Mouse (Mus musculus): ENCODE measurements around the gene Prok1. TPM values are rescaled to one million over a fixed set of nuclear protein-coding genes. Genes with fewer than 3 reads are reported as not detected.
A peak's percentile ranks its signal among the peaks of the same experiment; 100 is the strongest.

Prok1 gene
- polyA plus RNA-seq, 1 experiment from 2014 or later: not detected

GRCm38 (mm10) chr3:107205994-107206393, 33.5 kb downstream of the Prok1 start:
- no peaks in the 10 kb centered on the region; the same call in 1 of the 2 replicates for H3K27me3 ChIP-seq (ENCODE audit: insufficient read depth, poor library complexity, severe bottlenecking)
- no peak overlapping the region for H3K27ac ChIP-seq
- H3K4me1 ChIP-seq: peaks cover 18% of the 10 kb centered on the region; the same call in 1 of the 2 replicates
- H3K9me3 ChIP-seq: no peaks in the 10 kb centered on the region
- H3K4me3 ChIP-seq: no peak overlapping the region
- H3K36me3 ChIP-seq: no peaks in the 10 kb centered on the region
- WGBS: 11% methylated on average over 4 of the region's 4 CpGs
- no peak for DNase-seq (ENCODE audit: low spot score)

- Histone ChIP-seq H3K27ac (no peak overlapping the region), H3K27me3 (ENCODE audit: insufficient read depth, poor library complexity, severe bottlenecking) (no peaks in the 10 kb centered on the region; the same call in 1 of the 2 replicates), H3K4me3 (no peak overlapping the region), H3K36me3 (no peaks in the 10 kb centered on the region), H3K9me3 (no peaks in the 10 kb centered on the region), H3K4me1 (peaks cover 18% of the 10 kb centered on the region; the same call in 1 of the 2 replicates)
- DNase-seq (ENCODE audit: low spot score): no peak
These were observed 34.3 kb downstream of the Prok1 start for GRCm38 (mm10) chr3:107205170-107205569.

- Histone ChIP-seq H3K27ac (no peak overlapping the region), H3K27me3 (ENCODE audit: insufficient read depth, poor library complexity, severe bottlenecking) (no peaks in the 10 kb centered on the region; the same call in 1 of the 2 replicates), H3K36me3 (no peaks in the 10 kb centered on the region), H3K4me3 (no peak overlapping the region), H3K4me1 (peaks cover 18% of the 10 kb centered on the region; the same call in 1 of the 2 replicates), H3K9me3 (no peaks in the 10 kb centered on the region)
- 82% methylated on average over 3 of the region's 3 CpGs for WGBS
- DNase-seq (ENCODE audit: low spot score): no peak
These were observed 35.1 kb downstream of the Prok1 start for GRCm38 (mm10) chr3:107204413-107204812.

DNA sequence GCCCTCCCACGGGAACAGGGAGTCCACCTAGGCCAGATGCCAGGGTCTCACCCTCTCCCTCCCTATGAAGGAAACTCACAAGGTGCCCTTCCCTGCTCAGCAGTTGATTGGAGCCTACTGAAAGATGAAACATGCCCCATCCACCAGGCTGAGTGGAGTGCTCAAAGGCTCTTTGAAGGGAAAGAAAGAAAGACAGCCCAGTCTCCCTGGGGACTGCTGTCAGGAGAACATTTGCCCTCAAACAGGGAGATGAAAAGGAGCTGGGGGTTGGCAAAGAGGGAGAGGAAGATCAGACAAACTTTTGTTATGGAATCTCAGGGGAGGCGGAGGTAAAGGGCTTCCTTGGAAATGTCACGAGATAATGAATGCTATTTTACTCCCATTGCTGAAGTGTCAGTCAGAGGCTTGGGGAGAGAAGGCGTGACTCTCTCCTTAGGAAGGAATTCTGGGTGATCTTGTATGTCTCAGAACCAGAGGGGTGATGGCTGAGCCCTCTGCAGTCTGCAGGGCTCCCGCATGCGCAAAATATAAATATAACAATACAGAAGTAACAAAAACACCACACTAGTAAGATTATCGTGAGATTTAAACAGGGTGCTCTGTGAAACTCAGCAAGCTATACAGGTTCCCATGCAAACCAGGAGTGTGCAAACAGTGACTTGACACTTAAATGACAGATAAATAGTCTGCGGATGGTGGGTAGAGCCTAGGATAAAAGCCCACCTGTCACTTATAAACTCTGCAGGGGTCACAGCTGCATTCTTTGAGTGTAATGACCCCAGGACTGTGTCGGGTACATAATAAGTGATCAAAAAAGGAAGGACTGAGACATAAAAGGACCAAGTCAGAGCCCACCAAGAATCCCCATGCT, 38.0 kb downstream of the Prok1 start:
- no peak for DNase-seq (ENCODE audit: low spot score)
- H3K9me3 ChIP-seq: no peaks in the 10 kb centered on the region
- 0 out of 2 replicates have a peak, but pooled peaks cover 6% of the 10 kb centered on the region for H3K4me1 ChIP-seq
- no peak overlapping the region for H3K27ac ChIP-seq
- H3K4me3 ChIP-seq: no peak overlapping the region
- WGBS: 44% methylated on average over 9 of the region's 9 CpGs
- no peaks in the 10 kb centered on the region for H3K36me3 ChIP-seq
- H3K27me3 ChIP-seq (ENCODE audit: insufficient read depth, poor library complexity, severe bottlenecking): no peaks in the 10 kb centered on the region; the same call in 1 of the 2 replicates

DNA sequence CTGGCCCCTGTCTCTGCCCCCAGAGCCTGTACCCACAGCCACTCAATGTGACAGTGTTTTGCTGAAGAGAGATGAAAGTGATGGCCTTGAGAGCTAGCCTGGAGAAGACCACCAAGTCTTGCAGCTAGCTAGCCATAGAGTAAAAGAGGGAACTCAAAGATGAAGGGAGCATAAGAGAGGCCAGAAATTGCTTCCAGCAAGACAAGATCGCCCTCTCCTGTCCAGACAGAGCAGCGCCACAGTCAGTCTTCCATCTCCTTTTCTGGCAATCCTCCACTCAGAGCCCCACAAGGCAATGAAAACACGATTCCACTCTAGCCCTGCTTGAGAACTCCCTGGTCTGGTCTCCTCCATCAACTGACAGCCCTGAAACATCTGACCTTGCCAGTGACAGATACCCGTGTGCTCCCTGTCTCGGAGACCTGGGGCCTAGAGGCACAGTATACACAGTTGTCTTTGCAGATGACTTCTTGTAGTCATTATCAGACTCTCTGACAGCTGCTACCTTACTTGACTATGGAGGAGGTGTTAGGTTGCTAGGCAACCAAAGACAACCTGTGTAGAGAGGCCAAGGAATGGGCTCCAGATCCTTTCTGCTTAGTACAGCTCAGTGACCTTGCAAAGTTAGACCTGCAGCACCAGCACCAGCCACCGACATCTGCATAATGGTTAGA, 51.1 kb downstream of the Prok1 start:
- 36% methylated on average over 6 of the region's 6 CpGs for WGBS
- Histone ChIP-seq H3K27ac (no peak overlapping the region), H3K4me1 (no peaks in the 10 kb centered on the region), H3K36me3 (no peaks in the 10 kb centered on the region), H3K4me3 (no peak overlapping the region), H3K9me3 (no peaks in the 10 kb centered on the region), H3K27me3 (ENCODE audit: insufficient read depth, poor library complexity, severe bottlenecking) (0 out of 2 replicates have a peak, but pooled peaks cover 18% of the 10 kb centered on the region)
- DNase-seq (ENCODE audit: low spot score): peak; percentile 77

DNA sequence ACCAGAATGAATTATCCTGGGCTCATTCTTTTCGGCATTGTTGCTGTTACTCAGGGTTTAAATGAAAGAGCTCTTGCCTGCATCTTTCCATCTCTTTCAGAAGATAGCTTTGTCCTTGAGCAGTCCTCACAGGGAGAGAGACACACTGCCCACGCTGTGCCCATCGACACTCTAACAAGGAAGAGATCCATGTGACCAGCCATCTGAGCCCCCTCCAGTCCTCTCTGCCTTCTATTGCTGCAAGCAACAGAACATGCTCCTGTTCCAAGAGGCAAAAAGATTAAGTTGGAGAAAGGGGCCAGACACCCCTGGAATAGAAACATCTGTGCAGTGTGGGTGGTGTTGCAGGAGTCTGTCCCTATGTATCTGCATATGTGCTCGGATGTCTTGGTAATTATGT, 52.5 kb downstream of the Prok1 start:
- 73% methylated on average over 4 of the region's 4 CpGs for WGBS
- no peaks in the 10 kb centered on the region for H3K9me3 ChIP-seq
- no peak overlapping the region for H3K4me3 ChIP-seq
- H3K27me3 ChIP-seq (ENCODE audit: insufficient read depth, poor library complexity, severe bottlenecking): 0 out of 2 replicates have a peak, but pooled peaks cover 18% of the 10 kb centered on the region
- no peaks in the 10 kb centered on the region for H3K4me1 ChIP-seq
- no peak overlapping the region for H3K27ac ChIP-seq
- DNase-seq (ENCODE audit: low spot score): no peak
- H3K36me3 ChIP-seq: no peaks in the 10 kb centered on the region

- H3K4me1 ChIP-seq: no peaks in the 10 kb centered on the region
- no peak overlapping the region for H3K4me3 ChIP-seq
- H3K27me3 ChIP-seq (ENCODE audit: insufficient read depth, poor library complexity, severe bottlenecking): 0 out of 2 replicates have a peak, but pooled peaks cover 14% of the 10 kb centered on the region
- no peaks in the 10 kb centered on the region for H3K9me3 ChIP-seq
- H3K27ac ChIP-seq: no peak overlapping the region
- no peaks in the 10 kb centered on the region for H3K36me3 ChIP-seq
- WGBS: 70% methylated on average over 3 of the region's 3 CpGs
- DNase-seq (ENCODE audit: low spot score): no peak
These were observed 53.9 kb downstream of the Prok1 start for GRCm38 (mm10) chr3:107185597-107185996.

DNA sequence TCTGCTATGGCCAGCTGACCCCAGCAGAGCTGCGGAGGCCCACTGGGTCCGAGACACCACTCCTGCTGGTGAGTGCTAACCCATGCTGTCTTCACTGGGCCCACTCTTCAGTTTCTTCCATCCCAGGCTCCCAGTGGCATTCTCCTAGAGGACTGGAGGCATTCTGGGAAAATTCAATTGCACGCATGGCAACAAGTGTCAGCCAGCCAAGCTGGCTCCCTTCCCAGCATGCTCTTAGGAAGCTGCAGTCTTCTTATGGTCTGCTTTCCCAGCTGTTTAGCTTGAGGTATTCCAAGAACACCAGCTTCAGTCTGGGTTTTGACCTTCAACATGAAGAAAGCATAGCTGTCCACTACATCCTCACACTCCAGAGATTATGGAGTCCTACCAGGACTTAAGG, 56.3 kb downstream of the Prok1 start:
- Histone ChIP-seq H3K4me1 (no peaks in the 10 kb centered on the region), H3K9me3 (no peaks in the 10 kb centered on the region), H3K27me3 (ENCODE audit: insufficient read depth, poor library complexity, severe bottlenecking) (0 out of 2 replicates have a peak, but pooled peaks cover 3% of the 10 kb centered on the region), H3K27ac (no peak overlapping the region), H3K4me3 (no peak overlapping the region), H3K36me3 (no peaks in the 10 kb centered on the region)
- DNase-seq (ENCODE audit: low spot score): no peak
- WGBS: 81% methylated on average over 3 of the region's 3 CpGs

Other genes starting within 250 kb of the Prok1 start
- gene Kcna3, start 203.5 kb downstream of the Prok1 start, polyA plus RNA-seq (2016; fragmentation: Nextera tagmentation; extraction: Ambion mirVana): 0.91 and 2.8 TPM in 2 replicates
- gene Kcna2, start 138.6 kb downstream of the Prok1 start, polyA plus RNA-seq (2016; fragmentation: Nextera tagmentation; extraction: Ambion mirVana): not detected in 2 replicates
- gene Kcna10, start 56.7 kb downstream of the Prok1 start, polyA plus RNA-seq (2016; fragmentation: Nextera tagmentation; extraction: Ambion mirVana): not detected in 2 replicates
- not detected in 2 replicates for gene Cym, start 18.0 kb downstream of the Prok1 start, polyA plus RNA-seq (2016; fragmentation: Nextera tagmentation; extraction: Ambion mirVana)
- gene A630076J17Rik, start 9.1 kb downstream of the Prok1 start, polyA plus RNA-seq (2016; fragmentation: Nextera tagmentation; extraction: Ambion mirVana): not detected in 2 replicates
- gene Lamtor5, start 39.2 kb upstream of the Prok1 start, polyA plus RNA-seq (2016; fragmentation: Nextera tagmentation; extraction: Ambion mirVana): 157 and 163 TPM in 2 replicates
- gene Slc16a4, start 51.5 kb upstream of the Prok1 start, polyA plus RNA-seq (2016; fragmentation: Nextera tagmentation; extraction: Ambion mirVana): 1.5 and 1.7 TPM in 2 replicates
- gene Rbm15, start 94.0 kb upstream of the Prok1 start, polyA plus RNA-seq (2016; fragmentation: Nextera tagmentation; extraction: Ambion mirVana): 11.8 and 13.3 TPM in 2 replicates
- gene Kcnc4, start 219.8 kb upstream of the Prok1 start, polyA plus RNA-seq (2016; fragmentation: Nextera tagmentation; extraction: Ambion mirVana): 0.09 and 0.18 TPM in 2 replicates